Mouse (Mus musculus): Measurements from ENCODE around the gene Tnfaip8l3.
"Not testable (repeated sequence)": the region's sequence is repeated elsewhere in the genome, so short reads cannot be mapped to it uniquely, and the experiment has no call there.

Tnfaip8l3 gene

DNA sequence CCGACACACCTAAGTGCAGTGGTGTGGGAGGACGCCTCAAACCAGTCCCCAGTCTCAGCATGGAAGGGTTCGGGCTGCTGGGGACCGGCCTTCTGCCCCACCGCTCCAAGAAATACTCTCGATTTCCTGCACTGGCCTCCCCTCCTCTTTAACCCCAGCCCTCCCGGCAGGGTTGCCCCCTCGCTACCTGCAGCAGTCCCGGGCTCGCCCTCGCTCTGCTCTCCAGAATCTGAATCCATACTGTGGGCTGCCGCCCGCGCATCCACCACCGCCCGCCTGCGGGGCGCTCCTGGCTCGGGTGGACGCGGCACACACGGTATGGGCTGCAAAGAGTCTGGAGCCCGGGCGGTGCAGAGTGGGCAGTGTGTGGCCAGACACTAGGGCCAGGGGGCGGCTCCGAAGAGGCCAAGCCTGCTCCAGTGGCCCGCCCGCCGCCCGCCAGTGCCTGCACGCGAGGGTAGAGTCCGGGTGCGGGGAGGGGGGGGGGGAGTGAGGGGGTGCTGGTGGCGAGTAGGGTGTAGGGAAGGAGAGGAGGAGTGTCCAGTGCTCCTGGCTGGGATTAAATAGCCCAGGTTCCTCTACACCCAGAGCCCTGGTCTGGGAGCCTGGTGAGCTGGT is at the start of gene Tnfaip8l3:
Tnfaip8l3 (minus strand) TSS at position 357 of the 618 bp plus-strand sequence.
- no peak for DNase-seq (ENCODE audit: low read depth)

DNA sequence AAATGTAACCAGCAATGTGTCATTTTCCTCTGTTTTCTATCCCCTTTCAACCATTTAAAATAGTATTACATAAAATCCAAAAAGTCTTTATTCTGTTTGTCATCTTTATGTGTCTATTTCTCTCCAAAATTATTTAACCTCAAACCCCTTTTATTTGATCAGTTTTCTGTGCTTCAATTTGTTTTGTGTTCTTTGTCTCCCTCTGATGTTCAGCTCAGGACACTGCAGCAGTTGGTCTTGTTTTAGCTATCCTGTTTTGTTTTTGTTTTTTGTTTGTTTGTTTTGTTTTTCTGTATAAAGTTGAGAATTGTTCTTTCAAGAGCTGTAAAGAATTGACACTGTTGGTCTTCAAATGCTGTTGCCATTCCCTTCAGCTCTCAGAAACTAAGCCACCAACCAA is 44.5 kb upstream of the Tnfaip8l3 start:
- peak; percentile 32 for DNase-seq (ENCODE audit: low read depth)

DNA sequence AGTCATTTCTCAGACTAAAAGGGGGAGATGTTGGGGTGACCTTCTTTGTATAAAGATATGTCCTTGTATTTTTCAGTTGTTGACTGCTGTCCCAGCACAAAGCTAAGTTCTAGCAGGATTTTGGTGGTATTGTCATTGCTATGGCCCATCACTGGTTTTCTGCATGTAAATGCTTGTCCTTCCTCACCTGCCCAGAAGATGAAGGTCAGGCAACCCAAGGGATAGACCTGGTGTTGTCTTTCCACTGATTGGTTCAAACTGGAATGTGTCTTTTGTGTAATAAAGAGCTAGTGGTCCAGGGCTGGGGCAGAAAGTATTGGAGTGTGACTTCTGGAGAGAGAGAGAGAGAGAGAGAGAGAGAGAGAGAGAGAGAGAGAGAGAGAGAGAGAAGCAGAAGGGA is 30.4 kb upstream of the Tnfaip8l3 start:
- no peak for DNase-seq (ENCODE audit: low read depth)

DNA sequence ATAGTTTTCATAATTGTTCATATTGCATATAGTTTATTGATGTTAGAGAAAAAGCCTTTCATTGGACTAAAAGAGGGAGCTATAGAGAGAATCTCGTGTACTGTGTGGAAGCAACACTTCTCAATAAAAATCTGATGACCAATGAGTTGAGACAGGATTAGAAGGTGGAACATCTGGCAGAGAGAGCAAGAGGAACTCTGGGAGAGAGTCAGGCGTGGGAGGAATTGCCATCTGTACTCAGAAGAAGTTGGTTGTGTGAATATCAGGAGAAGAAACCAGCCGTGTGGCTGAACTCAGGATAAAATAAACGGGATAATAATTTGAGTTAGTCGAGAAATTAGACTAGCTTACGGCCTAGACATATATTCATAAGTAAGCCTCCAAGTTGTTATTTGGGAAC is 28.9 kb upstream of the Tnfaip8l3 start:
- DNase-seq (ENCODE audit: low read depth), result no peak

DNA sequence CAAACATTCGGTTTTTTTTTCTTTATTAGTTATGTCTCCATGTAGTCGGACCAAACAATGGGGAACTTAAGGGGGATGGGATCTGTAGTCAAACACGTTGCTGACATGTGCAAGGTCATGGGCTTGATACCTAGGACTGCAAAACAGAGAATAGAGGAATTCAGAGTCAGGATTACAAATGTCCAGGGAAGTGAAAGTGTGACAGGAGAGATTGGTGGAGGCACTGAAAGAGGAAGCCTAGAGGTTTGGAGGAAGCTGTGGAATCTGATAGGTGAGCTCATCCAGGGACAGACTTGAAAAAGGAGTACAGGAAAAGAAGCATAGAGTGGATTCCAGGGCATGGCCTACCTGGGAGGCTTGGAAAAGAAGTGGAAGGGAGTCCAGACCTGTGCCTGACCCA is 16.1 kb upstream of the Tnfaip8l3 start:
- DNase-seq (ENCODE audit: low read depth), result no peak

DNA sequence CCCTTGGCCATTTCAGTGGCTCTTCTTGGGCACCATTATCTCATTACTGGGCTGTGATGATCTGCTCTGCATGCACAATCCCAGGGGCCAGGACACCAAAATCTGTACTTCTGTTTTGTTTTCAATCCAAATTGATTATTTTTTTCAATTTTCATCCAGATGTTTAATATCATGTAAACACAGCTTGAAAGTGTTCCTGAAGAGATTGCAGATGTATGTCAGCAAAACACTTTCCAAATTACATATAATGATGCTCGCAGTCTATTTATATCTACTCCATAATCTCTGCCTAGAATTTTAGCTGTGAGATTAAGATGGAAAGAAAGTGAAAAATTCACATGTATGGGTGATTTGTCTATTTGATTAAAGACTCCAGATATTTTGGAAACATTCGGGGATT is 9.6 kb upstream of the Tnfaip8l3 start:
- no peak for DNase-seq (ENCODE audit: low read depth)

DNA sequence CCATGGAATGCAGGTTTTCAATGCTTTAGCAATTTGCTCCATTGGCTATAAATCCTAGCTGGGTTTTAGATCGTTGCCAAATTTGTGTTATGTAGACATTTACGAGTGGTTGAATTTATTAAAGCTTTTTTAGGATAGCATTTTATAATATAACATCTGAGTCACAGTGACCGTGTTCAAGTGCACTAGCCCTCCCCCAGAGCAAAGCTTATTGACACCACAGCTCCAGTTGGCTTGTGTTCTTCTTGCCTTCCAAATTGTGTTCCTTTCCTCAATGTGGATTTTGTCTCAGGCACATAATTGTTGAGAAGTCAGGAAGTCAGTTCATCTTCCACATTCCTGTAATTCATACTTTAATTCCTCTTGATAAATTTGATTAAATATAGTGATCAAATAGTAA is 6.7 kb upstream of the Tnfaip8l3 start:
- no peak for DNase-seq (ENCODE audit: low read depth)

DNA sequence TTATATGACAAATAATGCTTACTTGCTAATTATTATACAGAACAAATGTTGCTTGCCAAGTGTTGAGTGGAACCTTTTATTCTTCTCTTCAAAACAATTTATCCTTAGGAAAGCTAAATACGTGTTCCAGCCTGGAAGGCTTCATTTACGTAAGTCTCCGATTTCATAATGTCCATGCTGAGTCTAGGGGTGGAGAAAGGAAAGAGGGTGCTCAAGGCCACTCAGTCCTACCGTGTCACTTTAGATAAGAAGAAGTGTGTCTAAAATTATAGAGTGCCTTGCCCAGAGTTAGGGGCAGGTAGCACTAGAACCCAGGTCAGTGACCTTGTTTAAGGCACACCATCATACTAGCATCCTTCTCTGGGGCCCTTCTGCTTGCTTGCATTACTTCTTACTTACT is 5.5 kb upstream of the Tnfaip8l3 start:
- no peak for DNase-seq (ENCODE audit: low read depth)

DNA sequence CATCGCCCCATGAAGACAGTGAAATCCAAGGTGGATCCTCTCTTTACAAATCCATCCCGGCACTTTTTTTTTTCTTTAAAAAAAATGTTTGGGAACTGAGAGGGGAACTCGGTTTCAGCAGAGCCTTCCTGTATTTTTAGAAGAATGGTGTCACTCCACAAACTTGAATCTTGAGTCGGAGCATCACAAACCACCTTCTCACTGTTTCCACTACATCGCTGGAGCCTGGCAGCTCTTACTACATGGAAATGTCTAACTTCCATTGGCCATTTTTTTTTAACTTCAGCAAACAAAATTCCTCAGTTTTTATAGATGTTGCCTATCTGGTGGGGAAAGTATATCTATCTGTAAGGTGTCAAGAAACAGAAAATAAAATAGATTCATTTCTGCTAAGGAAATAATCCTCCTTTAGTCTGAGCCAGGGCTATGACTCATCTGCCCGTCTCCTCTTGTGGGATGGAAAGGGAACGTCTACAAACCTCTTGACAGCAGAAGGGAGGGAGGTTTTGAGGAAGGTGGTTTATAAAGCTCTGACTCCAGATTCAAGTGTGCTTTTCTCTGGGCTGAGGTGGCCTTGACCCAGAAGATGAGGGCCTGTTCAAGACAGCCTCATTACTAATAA is 3.4 kb upstream of the Tnfaip8l3 start:
- peak; percentile 5 for DNase-seq (ENCODE audit: low read depth)

DNA sequence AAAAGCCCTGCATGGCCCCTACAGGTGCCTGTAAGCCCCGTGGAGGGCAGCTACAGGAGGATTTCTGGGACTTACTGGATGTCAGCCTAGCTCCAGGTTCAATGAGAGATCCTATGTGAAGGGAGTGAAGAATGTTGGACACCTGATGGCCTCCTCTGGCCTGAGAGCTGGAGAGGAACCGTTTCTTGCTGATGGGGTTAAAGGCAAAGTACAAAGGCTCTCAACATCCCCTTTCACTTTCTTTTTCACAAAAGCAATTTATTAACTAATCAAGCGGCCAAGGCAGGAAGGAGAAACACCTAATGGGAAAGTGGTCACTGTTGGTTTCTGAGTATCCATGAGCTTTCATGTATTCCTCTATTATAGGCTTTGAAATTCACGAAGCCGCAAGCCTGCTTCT is 1.0 kb upstream of the Tnfaip8l3 start:
- no peak for DNase-seq (ENCODE audit: low read depth)

DNA sequence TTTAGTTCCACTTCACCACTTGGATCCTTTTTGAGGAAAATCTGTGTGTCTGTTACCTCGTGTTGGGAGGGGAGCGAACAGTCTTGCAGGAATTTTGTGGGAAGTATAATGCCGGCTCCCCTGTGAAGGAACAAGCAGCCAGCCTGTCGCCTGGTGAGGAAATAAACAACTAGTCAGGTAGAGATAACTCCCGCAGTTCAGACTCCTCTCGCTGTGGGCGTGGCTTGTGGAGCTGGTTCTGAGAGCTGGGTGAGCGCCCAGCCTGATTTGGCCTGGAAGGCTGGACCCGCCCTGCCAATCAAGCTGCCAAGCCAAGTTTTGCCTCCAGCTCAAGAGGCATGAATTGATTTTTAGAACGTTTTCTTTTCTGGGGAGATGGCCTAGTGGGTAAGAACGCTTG is 589 bp upstream of the Tnfaip8l3 start:
- DNase-seq (ENCODE audit: low read depth), result no peak

DNA sequence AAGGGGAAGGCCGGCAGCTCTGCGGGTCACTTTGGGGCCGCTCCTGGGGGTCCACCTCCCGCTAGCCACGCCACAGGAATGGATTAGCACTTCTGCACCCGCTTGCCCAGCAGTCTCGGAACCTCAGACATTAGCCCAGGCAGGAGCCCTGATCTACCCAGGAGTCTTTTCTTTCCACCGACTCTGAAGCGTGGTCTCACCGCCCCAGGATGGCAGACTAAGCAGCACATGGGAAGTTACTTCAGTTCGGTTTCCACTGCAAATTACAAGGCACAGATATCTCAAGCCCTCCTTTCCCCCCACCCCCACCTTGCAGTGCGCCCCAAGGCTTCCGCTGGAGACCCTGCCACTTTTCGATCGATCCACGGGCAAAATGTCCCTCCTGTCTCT is 551 bp downstream of the Tnfaip8l3 start:
- DNase-seq (ENCODE audit: low read depth), result no peak

DNA sequence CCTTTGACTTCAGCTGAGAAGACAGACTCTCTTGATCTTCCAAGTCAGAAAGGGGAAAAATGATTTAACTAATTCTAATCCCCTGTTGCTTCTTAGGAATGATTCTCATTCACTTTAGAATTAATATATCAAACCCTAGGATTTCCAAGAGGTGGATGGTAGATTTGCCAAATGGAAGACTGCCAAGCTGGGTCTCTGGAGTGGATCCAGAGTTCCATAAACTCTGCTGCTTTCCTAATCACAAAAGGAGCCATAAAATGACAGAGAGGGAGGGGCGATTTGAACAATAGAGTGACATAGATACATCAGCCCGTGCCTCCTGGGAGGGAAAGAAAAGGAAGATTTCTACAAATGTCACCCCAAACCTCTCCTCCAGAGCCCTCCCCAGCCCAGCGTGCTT is 3.4 kb downstream of the Tnfaip8l3 start:
- no peak for DNase-seq (ENCODE audit: low read depth)

DNA sequence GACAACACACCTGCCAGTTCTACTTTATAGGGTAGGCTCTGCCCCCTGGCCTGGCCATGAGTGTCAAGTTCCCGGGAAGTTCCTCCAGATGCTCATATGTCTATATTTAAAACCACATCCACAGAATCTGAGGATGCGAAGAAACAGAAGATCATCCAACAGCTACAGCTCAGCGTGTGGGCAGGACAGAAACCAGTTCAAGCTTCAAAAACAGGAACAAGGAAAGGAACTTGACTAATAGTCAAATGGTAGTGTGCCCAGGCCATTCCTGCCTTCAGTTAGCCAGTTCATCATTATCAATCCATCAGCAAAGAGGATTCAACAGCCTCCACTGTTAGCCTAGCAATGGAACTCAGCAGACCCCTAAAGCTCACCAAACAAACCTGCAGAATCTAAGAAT is 4.5 kb downstream of the Tnfaip8l3 start:
- DNase-seq (ENCODE audit: low read depth), result no peak

DNA sequence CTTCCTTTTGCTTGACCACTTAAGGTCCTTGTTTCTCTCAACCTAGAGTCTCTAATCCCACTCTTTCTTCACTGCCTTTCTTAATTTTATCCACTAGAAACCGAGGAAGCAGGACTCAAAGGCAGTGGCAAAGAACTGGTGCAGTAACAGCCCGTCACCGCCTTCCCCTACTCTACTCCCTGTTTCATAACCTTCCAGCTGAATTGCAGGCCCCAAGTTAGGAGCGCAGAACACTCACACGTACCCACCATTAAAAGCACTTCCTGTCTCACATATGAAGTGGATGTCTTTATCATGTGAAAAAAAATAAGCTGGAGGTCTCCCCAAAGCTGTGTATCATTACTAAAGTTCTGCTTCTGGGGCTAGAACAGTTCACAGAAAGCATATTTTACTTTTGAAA is 6.5 kb downstream of the Tnfaip8l3 start:
- no peak for DNase-seq (ENCODE audit: low read depth)

DNA sequence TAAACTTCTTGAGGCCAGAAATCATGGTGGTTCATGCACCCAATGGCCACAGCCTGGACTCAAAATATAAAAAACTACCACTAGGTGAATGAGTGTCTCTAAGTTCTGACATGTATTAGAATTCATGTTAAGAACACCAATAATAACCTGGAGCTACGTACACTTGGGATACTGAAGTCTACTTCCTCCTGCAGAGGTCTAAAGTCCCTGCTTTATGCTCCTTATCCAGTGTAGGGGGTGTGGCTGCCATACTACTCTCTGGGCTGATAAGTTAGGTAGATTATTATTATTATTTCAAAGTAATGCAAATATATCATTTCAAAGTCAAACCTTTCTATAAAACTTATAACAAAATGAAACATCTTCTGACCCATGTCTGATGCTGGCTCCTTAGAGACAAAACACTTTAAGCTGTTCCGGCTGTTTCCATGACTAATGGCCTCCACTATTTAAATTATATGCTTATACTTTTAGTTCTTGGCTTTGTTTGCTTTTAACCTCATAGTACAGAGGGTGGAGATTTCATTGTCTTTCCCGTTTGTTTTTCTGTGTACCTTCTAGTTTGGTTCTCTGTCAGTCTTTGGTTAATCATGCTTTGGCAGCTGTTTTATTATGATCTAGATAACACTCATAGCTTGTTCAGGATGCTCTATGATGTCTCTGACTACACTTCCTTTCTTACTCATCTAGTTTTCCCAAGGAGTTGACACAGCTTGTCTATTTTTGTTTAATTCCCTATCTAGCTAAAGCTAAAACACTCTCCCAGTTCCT is 16.7 kb downstream of the Tnfaip8l3 start:
- DNase-seq (ENCODE audit: low read depth), result no peak

DNA sequence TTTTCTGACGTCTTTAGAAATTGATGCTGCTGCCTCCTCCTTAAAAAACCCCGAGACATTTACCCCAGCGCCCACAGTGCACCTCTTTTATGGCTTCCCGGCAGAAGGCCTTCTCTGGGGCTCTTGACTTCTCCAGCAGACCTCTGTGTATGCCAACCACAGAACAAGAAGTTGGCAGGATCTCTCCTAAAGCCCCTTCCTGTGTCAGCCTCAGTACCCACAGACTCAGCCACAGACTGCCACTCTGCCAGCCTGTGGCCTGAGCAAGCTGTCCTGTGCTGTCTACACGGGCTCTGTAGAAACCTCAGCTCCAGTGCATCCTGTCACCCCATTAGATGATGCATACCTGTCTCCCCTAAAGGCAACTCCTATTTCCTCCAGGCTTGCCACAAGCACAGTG is 19.2 kb downstream of the Tnfaip8l3 start:
- peak; percentile 46 for DNase-seq (ENCODE audit: low read depth)

DNA sequence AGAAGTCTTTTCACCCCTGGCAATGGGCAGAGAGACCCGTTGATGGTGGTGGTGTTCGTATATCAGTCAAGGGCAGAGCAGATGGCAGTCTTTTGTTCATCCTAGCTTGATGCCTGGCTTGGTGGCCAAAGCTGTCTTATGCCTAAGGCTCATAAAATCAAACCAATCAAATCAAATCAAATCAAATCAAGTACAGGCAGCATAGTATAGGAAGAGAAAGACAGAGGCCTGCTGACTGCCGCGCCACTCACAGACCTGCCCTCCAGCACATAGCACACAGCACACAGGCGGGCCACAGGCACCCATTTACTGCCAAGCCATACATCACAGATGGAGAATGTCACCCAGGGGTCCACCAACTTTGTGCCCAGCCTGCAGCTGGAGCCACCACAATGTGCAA is 25.1 kb downstream of the Tnfaip8l3 start:
- no peak for DNase-seq (ENCODE audit: low read depth)

DNA sequence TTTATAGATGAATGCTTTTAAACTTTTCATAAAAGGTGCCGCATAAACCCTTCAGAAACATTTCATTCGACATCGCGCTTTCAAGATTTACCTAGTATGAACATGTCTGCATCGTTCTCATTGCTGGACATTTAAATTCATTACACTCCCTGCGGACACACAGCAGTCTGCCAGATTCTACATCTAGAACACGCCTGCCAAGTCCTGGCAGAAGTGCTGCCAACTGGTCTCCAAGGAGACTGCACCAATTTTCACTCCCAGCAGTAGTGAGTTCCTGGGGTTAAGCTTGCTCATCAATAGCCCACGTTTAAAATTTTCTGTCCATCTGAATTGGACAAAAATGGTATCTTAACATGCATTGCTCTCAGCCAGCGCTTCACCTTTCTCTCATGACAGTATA is 30.5 kb downstream of the Tnfaip8l3 start:
- DNase-seq (ENCODE audit: low read depth), result no peak

DNA sequence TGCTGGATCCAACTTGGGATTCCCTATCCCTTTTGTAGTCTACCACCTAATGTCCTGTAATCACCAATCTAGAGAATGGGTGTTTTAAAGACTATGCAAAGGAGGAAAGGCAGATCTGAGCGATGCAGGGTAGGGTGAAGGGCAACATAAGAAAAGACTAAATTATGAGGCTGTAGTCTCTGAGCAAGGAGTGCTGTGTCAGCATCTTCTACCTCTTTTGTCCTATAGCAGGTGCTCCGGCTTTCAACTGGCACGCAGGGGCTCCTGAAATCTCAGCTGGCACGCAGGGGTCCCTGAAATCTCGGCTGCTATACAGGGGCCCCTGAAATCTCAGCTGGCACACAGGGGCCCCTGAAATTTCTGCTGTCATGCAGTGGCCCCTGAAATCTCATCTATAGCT is 33.5 kb downstream of the Tnfaip8l3 start:
- no peak for DNase-seq (ENCODE audit: low read depth)

DNA sequence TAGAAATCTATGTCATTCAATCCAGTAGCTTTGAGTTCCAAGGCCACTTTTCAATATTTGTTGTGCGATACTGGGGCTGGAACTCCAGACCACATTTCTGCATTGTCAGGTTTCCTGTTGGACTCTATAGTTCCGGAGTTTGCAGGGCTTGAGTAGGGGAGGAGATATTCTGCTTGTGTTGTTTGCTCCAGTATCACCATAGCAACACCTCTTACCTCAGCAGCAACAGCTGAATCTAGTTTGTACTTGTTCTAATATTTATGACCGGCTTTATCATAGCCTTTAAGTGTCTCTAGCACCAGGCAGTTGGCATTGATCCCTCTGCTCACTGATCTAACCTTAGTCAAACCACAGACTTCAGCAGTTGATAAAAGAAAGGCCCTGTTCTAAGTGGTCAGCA is 45.4 kb downstream of the Tnfaip8l3 start:
- DNase-seq (ENCODE audit: low read depth), result peak; percentile 59

DNA sequence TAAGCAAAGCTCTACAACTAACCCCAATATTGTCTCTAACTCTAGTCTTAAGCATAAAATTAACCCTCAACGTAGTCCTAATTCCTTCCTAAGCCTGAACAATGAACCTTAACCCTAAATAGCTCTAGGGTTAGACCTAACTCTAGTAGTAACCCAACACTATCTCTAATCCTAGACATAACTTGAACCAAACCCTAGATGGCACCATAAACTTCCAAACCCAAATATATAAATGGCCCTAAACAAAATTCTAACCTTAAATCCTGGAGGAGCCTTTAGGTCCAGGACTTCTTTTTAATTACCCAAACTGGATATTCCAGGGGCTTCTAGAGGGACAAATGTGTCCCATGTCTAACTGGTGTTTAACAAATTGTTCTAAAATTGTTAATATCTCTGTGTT is 73.7 kb downstream of the Tnfaip8l3 start:
- no peak for DNase-seq (ENCODE audit: low read depth)

DNA sequence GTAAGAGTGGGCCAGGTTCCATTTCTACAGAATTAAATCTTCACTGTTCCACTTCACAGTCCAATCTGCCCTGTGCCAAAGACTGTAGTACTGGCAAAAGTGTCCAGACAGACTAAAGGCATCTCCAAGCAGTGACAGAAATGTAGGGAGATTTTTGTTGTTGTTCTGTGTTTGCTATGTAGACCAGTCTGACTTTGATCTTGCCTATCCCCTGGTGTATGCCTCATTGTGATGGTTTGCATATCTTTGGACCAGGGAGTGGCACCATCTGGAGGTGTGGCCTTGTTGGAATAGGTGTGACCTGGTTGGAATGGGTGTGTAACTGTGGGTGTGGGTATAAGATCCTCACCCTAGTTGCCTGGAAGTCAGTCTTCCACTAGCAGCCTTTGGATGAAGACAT is 75.6 kb downstream of the Tnfaip8l3 start:
- not testable (repeated sequence) for DNase-seq (ENCODE audit: low read depth)

DNA sequence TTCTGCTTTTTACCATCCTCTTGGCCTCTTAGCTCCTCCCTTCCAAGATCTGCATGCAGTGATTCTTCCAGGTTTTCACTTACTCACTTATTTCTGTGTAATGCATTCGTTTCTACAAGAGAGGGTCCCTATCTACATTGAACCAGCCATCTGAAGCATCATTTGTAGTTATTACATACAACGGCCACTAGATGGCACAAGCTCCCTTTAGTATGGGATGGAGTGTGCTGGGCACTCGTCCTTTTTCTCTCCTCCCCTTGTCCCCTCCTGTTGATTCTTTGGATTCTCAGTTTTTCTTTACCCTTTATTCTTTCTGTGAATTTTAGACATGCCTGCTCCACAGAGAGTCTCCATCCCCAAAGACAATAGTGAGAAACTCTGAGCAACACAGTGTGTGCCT is 77.3 kb downstream of the Tnfaip8l3 start:
- peak; percentile 50 for DNase-seq (ENCODE audit: low read depth)

All from 416B (cell line).